Comparison of ENCODE assay signal across 9 mouse cellular contexts in genomic region chr3:153719256-153719970, GRCm38 (mm10). TPM values are rescaled to one million over a fixed set of nuclear protein-coding genes. Genes with fewer than 3 reads are reported as not detected.
DNase-seq lines count a peak whose midpoint lies in the region; ATAC-seq and TF ChIP-seq lines count a peak whose summit lies in the region.
"Had no signal": no experiment of that assay in that cellular context is flagged by ENCODE, and none has a peak within 500 bp of the region (broad histone marks: within the 10 kb centered on the region; RNA-seq: fewer than 3 reads in every experiment).

No protein-coding gene starts in this region.

- no peaks in the 10 kb centered on the region for H3K36me3 ChIP-seq in neural tube, embryonic 15.5 days
- no peaks in the 10 kb centered on the region for H3K36me3 ChIP-seq in limb, embryonic 12.5 days
- no peaks in the 10 kb centered on the region for H3K36me3 ChIP-seq in stomach, postnatal 0 days (ENCODE audit: control insufficient read depth, insufficient read depth, low read length)

- no peak overlapping the region for H3K27ac ChIP-seq in neural tube, embryonic 15.5 days (replicated peaks)
- H3K27ac ChIP-seq in limb, embryonic 12.5 days = peak overlapping the region; percentile 68
- H3K27ac ChIP-seq in stomach, postnatal 0 days (replicated peaks) = 0 out of 2 replicates have a peak overlapping the region, but pooled peaks have one; percentile 4

- no peak overlapping the region for H3K4me2 ChIP-seq in neural tube, embryonic 15.5 days
- H3K4me2 ChIP-seq in limb, embryonic 12.5 days = peak overlapping the region; percentile 11; the same call in 1 of the 2 replicates
- H3K4me2 ChIP-seq in stomach, postnatal 0 days (replicated peaks; ENCODE audit: low read depth) = no peak overlapping the region

- 82% methylated on average over 9 of the region's 9 CpGs for WGBS in neural tube, embryonic 15.5 days
- WGBS in limb, embryonic 12.5 days = 55% methylated on average over 9 of the region's 9 CpGs
- 65% methylated on average over 9 of the region's 9 CpGs for WGBS in stomach, postnatal 0 days

- no peak overlapping the region for H3K9ac ChIP-seq in neural tube, embryonic 15.5 days (replicated peaks)
- H3K9ac ChIP-seq in limb, embryonic 12.5 days (replicated peaks) = no peak overlapping the region
- H3K9ac ChIP-seq in stomach, postnatal 0 days (ENCODE audit: low read length) = no peak overlapping the region

- no peaks in the 10 kb centered on the region for H3K9me3 ChIP-seq in neural tube, embryonic 15.5 days (replicated peaks)
- H3K9me3 ChIP-seq in limb, embryonic 12.5 days = no peaks in the 10 kb centered on the region; the same call in 1 of the 2 replicates
- no peaks in the 10 kb centered on the region for H3K9me3 ChIP-seq in stomach, postnatal 0 days (ENCODE audit: control insufficient read depth, low read length)

- TF ChIP-seq CTCF in stomach, postnatal 0 days (IDR thresholded peaks at IDR 0.05; ENCODE audit: low read depth) = no peak

- no peak for ATAC-seq in neural tube, embryonic 15.5 days (ENCODE audit: low FRiP score)
- ATAC-seq in limb, embryonic 12.5 days (ENCODE audit: insufficient number of reproducible peaks, insufficient read depth, low FRiP score, low TSS enrichment, low read depth) = peak; percentile 27; the same call in 1 of the 2 replicates
- peak; percentile 42; the same call in 1 of the 2 replicates for ATAC-seq in stomach, postnatal 0 days (ENCODE audit: low FRiP score, low TSS enrichment)

- no peaks in the 10 kb centered on the region for H3K27me3 ChIP-seq in neural tube, embryonic 15.5 days (replicated peaks)
- H3K27me3 ChIP-seq in limb, embryonic 12.5 days = no peaks in the 10 kb centered on the region
- H3K27me3 ChIP-seq in stomach, postnatal 0 days (ENCODE audit: control insufficient read depth, insufficient read depth, low read length) = no peaks in the 10 kb centered on the region

- TF ChIP-seq EP300 in stomach, postnatal 0 days (optimal IDR thresholded peaks at IDR 0.05) = no peak

- H3K4me1 ChIP-seq in neural tube, embryonic 15.5 days = peaks cover 35% of the 10 kb centered on the region
- peaks cover 66% of the 10 kb centered on the region for H3K4me1 ChIP-seq in limb, embryonic 12.5 days (replicated peaks)
- 0 out of 2 replicates have a peak, but pooled peaks cover under 1% of the 10 kb centered on the region for H3K4me1 ChIP-seq in stomach, postnatal 0 days (replicated peaks; ENCODE audit: control insufficient read depth, insufficient read depth)

- no peak overlapping the region for H3K4me3 ChIP-seq in neural tube, embryonic 15.5 days (replicated peaks)
- H3K4me3 ChIP-seq in limb, embryonic 12.5 days (replicated peaks) = no peak overlapping the region
- H3K4me3 ChIP-seq in stomach, postnatal 0 days (ENCODE audit: low read depth, low read length) = no peak overlapping the region

- DNase-seq in heart, adult 11 months = peak; percentile 70
- DNase-seq in heart, postnatal 4 days = no peak
- DNase-seq in neural tube, embryonic 10.5 days (ENCODE audit: extremely low spot score, low spot score) = peak; percentile 41
- DNase-seq in stomach, postnatal 0 days (ENCODE audit: low spot score) = no peak
- DNase-seq in cerebellum, adult 9-11 months = no peak
- DNase-seq in layer of hippocampus, adult 9-10 months (ENCODE audit: low spot score) = no peak
- DNase-seq: layer of hippocampus, postnatal 36 days had no signal

RNA-seq across cellular contexts. Expression of gene St6galnac3, which starts 5.6 kb away (rescaled TPM):
- 10 to 100 TPM; 12.9 to 17.8 TPM for total RNA-seq in heart, postnatal 4 days (2021)
- polyA plus RNA-seq in neural tube, embryonic 15.5 days (2015; fragmentation: Nextera tagmentation; extraction: Ambion mirVana) = 23.0 and 23.5 TPM in 2 replicates
- polyA plus RNA-seq in limb, embryonic 12.5 days (2016; fragmentation: Nextera tagmentation; extraction: Ambion mirVana) = 38.3 and 41.2 TPM in 2 replicates
- 4.5 and 6.2 TPM in 2 replicates for polyA plus RNA-seq in stomach, postnatal 0 days (2015; fragmentation: Nextera tagmentation; extraction: Ambion mirVana)

Comparison
In these comparisons a context has a peak if more than half of its experiments do, and no peak if none do; other contexts are left out.
1. DNase-seq: peak in heart, adult 11 months (single experiment) and neural tube, embryonic 10.5 days (single experiment); none in heart, postnatal 4 days (single experiment), stomach, postnatal 0 days (single experiment), cerebellum, adult 9-11 months (single experiment) and layer of hippocampus, adult 9-10 months (single experiment).